In the genomic region with DNA sequence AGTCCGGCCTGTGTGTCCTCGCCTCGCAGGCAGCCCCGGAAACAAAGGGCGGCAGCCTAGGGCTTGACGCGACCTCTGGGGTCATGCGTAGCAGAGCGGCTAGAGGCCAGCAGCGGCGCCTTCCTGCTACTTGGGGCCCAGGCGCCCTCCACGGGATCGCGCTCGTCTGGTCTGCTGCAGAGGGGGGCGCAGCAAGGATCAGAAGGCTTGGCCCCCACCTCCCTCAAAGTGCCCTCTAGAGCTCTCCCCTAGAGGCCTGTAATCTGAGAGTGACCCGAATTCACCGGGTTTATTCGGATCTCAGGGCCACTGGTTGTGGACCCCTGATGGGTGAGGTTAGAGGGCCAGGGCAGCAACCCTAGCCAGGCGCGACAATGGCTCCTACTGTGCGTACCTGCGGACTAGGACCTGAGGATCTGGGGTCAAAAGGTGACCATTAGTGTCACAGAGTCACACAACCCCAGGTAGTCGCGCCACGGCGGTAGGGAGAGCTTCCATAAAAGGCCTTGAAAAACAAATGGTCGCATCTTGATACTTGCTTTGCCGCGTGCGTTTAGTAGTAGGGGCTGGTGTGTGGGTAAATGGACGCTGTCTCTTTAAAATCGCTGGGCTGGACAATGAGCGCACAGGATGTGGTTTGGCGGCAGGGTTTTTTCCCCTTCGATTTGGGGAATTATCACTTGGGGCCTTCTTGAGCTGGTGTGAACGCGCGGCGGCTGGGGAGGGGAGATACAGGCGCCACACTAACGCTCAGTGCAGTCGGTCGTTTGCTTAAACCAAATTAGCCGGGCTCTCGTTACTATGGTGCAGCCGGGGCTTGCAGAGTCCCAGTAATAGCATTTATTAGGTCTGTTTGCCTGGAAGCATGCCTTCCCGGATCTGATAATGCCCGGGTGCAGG, we compare ENCODE assay signal across 8 mouse cellular contexts.
DNase-seq lines count a peak whose midpoint lies in the region; ATAC-seq and TF ChIP-seq lines count a peak whose summit lies in the region.

No protein-coding gene starts in this region.

- peaks cover 7% of the 10 kb centered on the region for H3K9me3 ChIP-seq in E14TG2a.4 (ENCODE audit: low read length)
- no peaks in the 10 kb centered on the region for H3K9me3 ChIP-seq in embryonic facial prominence, embryonic 14.5 days (ENCODE audit: control insufficient read depth, low read length)
- H3K9me3 ChIP-seq in lung, embryonic 16.5 days (ENCODE audit: control insufficient read depth, low read length) = no peaks in the 10 kb centered on the region

- peak overlapping the region; percentile 99 for H3K4me2 ChIP-seq in embryonic facial prominence, embryonic 14.5 days (ENCODE audit: low read depth, low read length)
- H3K4me2 ChIP-seq in lung, embryonic 16.5 days (ENCODE audit: low read depth, low read length) = peak overlapping the region; percentile 98

- no peaks in the 10 kb centered on the region for H3K36me3 ChIP-seq in E14TG2a.4 (ENCODE audit: insufficient read depth, low read length)
- H3K36me3 ChIP-seq in embryonic facial prominence, embryonic 14.5 days (ENCODE audit: control insufficient read depth, insufficient read depth, low read length) = no peaks in the 10 kb centered on the region
- no peaks in the 10 kb centered on the region for H3K36me3 ChIP-seq in lung, embryonic 16.5 days (ENCODE audit: control insufficient read depth, insufficient read depth, low read length)

- peak; percentile 17 for ATAC-seq in embryonic facial prominence, embryonic 14.5 days (ENCODE audit: low read depth)
- peak; percentile 19; the same call in 1 of the 2 replicates for ATAC-seq in lung, embryonic 16.5 days (ENCODE audit: low read depth)
- peak; percentile 59 for ATAC-seq in neutrophil, adult 5-6 weeks (ENCODE audit: extremely low read depth, insufficient number of reproducible peaks, low FRiP score, poor library complexity, severe bottlenecking)

- H3K27me3 ChIP-seq in E14TG2a.4 (ENCODE audit: insufficient read depth, low read length) = peaks cover 68% of the 10 kb centered on the region
- H3K27me3 ChIP-seq in embryonic facial prominence, embryonic 14.5 days (replicated peaks; ENCODE audit: control insufficient read depth, insufficient read depth, low read length) = no peaks in the 10 kb centered on the region; the same call in 1 of the 2 replicates
- H3K27me3 ChIP-seq in lung, embryonic 16.5 days (ENCODE audit: control insufficient read depth, insufficient read depth, low read depth, low read length) = no peaks in the 10 kb centered on the region

- H3K4me3 ChIP-seq in E14TG2a.4 (replicated peaks; ENCODE audit: low read length) = peak overlapping the region; percentile 88
- H3K4me3 ChIP-seq in embryonic facial prominence, embryonic 14.5 days (ENCODE audit: low read depth, low read length) = peak overlapping the region; percentile 74
- peak overlapping the region; percentile 67 for H3K4me3 ChIP-seq in layer of hippocampus, adult 2 months
- H3K4me3 ChIP-seq in lung, embryonic 16.5 days (ENCODE audit: low read length) = peak overlapping the region; percentile 65

- TF ChIP-seq CTCF in E14TG2a.4 (conservative IDR thresholded peaks at IDR 0.05; ENCODE audit: low read length) = no peak
- TF ChIP-seq CTCF in layer of hippocampus, adult 2 months (conservative IDR thresholded peaks at IDR 0.05) = 0 out of 2 replicates have a peak, but pooled peaks have one; percentile 3

- WGBS in embryonic facial prominence, embryonic 14.5 days = 2% methylated on average over 48 of the region's 50 CpGs
- WGBS in lung, embryonic 16.5 days = 8% methylated on average over 50 of the region's 50 CpGs

- peak overlapping the region; percentile 91 for H3K27ac ChIP-seq in embryonic facial prominence, embryonic 14.5 days (replicated peaks; ENCODE audit: low read depth, low read length)
- H3K27ac ChIP-seq in layer of hippocampus, adult 2 months = peak overlapping the region; percentile 100
- H3K27ac ChIP-seq in lung, embryonic 16.5 days (ENCODE audit: low read length) = peak overlapping the region; percentile 97

- intact Hi-C loops in heart, postnatal 10 days (cut with DNase I) = loop anchor here (5.0 kb wide), 1 partner anchor 69 kb away; no protein-coding TSS in a partner anchor

- peak; percentile 68 to 69 for DNase-seq in adrenal gland, postnatal 36 days
- DNase-seq in embryonic facial prominence, embryonic 14.5 days (ENCODE audit: low spot score) = peak; percentile 88
- peak; percentile 68 to 71 for DNase-seq in heart, postnatal 10 days
- DNase-seq in layer of hippocampus, adult 2 months (ENCODE audit: low spot score in 2 of 2) = peak; percentile 58
- no peak for DNase-seq in urinary bladder, postnatal 4 days (ENCODE audit: low spot score in 2 of 2)

- H3K9ac ChIP-seq in embryonic facial prominence, embryonic 14.5 days (ENCODE audit: low read depth, low read length) = peak overlapping the region; percentile 79
- H3K9ac ChIP-seq in lung, embryonic 16.5 days (ENCODE audit: low read length) = peak overlapping the region; percentile 87

- peaks cover 60% of the 10 kb centered on the region for H3K4me1 ChIP-seq in E14TG2a.4 (replicated peaks; ENCODE audit: low read depth, low read length)
- H3K4me1 ChIP-seq in embryonic facial prominence, embryonic 14.5 days (ENCODE audit: control insufficient read depth, insufficient read depth, low read length) = peaks cover 41% of the 10 kb centered on the region
- H3K4me1 ChIP-seq in lung, embryonic 16.5 days (replicated peaks; ENCODE audit: control insufficient read depth, insufficient read depth, low read length) = peaks cover 56% of the 10 kb centered on the region

Comparison
In these comparisons a context has a peak if more than half of its experiments do, and no peak if none do; other contexts are left out.
1. DNase-seq: peak in adrenal gland, postnatal 36 days (2 of 2), embryonic facial prominence, embryonic 14.5 days (single experiment), heart, postnatal 10 days (2 of 2) and layer of hippocampus, adult 2 months (2 of 2); none in urinary bladder, postnatal 4 days (0 of 2).
2. Peak in every context shown above with its lines, with median percentiles within 50 percentile points of each other: H3K4me3 ChIP-seq, ATAC-seq and H3K27ac ChIP-seq.